Mouse (Mus musculus): Measurements from ENCODE around the gene Vav3.
A peak's percentile ranks its signal among the peaks of the same experiment; 100 is the strongest.

The Vav3 gene

GRCm38 (mm10) chr3:109353814-109354213 lies 13.4 kb downstream of the Vav3 start:
- no peak for DNase-seq (ENCODE audit: low read depth)

GRCm38 (mm10) chr3:109355158-109355557 lies 14.7 kb downstream of the Vav3 start:
- DNase-seq (ENCODE audit: low read depth) = no peak

- DNase-seq (ENCODE audit: low read depth) = no peak
Measured at GRCm38 (mm10) chr3:109360746-109361145, 20.3 kb downstream of the Vav3 start.

- DNase-seq (ENCODE audit: low read depth) = no peak
Measured at GRCm38 (mm10) chr3:109361882-109362281, 21.4 kb downstream of the Vav3 start.

- no peak for DNase-seq (ENCODE audit: low read depth)
Measured at GRCm38 (mm10) chr3:109362310-109362709, 21.9 kb downstream of the Vav3 start.

GRCm38 (mm10) chr3:109363522-109363921 lies 23.1 kb downstream of the Vav3 start:
- DNase-seq (ENCODE audit: low read depth) = no peak

- no peak for DNase-seq (ENCODE audit: low read depth)
Measured at GRCm38 (mm10) chr3:109365875-109366274, 25.4 kb downstream of the Vav3 start.

GRCm38 (mm10) chr3:109366411-109366851 lies 26.0 kb downstream of the Vav3 start:
- no peak for DNase-seq (ENCODE audit: low read depth)

GRCm38 (mm10) chr3:109368383-109369289 lies 28.2 kb downstream of the Vav3 start:
- no peak for DNase-seq (ENCODE audit: low read depth)

GRCm38 (mm10) chr3:109371576-109371975 lies 31.1 kb downstream of the Vav3 start:
- DNase-seq (ENCODE audit: low read depth) = no peak

GRCm38 (mm10) chr3:109372678-109373077 lies 32.2 kb downstream of the Vav3 start:
- no peak for DNase-seq (ENCODE audit: low read depth)

- no peak for DNase-seq (ENCODE audit: low read depth)
Measured at GRCm38 (mm10) chr3:109378278-109378677, 37.8 kb downstream of the Vav3 start.

- DNase-seq (ENCODE audit: low read depth) = peak; percentile 64
Measured at GRCm38 (mm10) chr3:109378684-109379083, 38.2 kb downstream of the Vav3 start.

- DNase-seq (ENCODE audit: low read depth) = no peak
Measured at GRCm38 (mm10) chr3:109388730-109389129, 48.3 kb downstream of the Vav3 start.

- DNase-seq (ENCODE audit: low read depth) = no peak
Measured at GRCm38 (mm10) chr3:109401527-109401926, 61.1 kb downstream of the Vav3 start.

- DNase-seq (ENCODE audit: low read depth) = no peak
Measured at GRCm38 (mm10) chr3:109411294-109411693, 70.8 kb downstream of the Vav3 start.

- DNase-seq (ENCODE audit: low read depth) = no peak
Measured at GRCm38 (mm10) chr3:109420403-109420802, 80.0 kb downstream of the Vav3 start.

GRCm38 (mm10) chr3:109421019-109421418 lies 80.6 kb downstream of the Vav3 start:
- no peak for DNase-seq (ENCODE audit: low read depth)

- DNase-seq (ENCODE audit: low read depth) = no peak
Measured at GRCm38 (mm10) chr3:109423440-109424079, 83.1 kb downstream of the Vav3 start.

GRCm38 (mm10) chr3:109431285-109431684 lies 90.8 kb downstream of the Vav3 start:
- DNase-seq (ENCODE audit: low read depth) = no peak

- DNase-seq (ENCODE audit: low read depth) = no peak
Measured at GRCm38 (mm10) chr3:109438552-109438951, 98.1 kb downstream of the Vav3 start.

- DNase-seq (ENCODE audit: low read depth) = no peak
Measured at GRCm38 (mm10) chr3:109439253-109439652, 98.8 kb downstream of the Vav3 start.

GRCm38 (mm10) chr3:109440001-109440400 lies 99.5 kb downstream of the Vav3 start:
- no peak for DNase-seq (ENCODE audit: low read depth)

Data from c-Kit-positive CD71-positive TER-119-negative erythroid progenitor cells, embryonic 14.5 days (primary cell).